Mouse (Mus musculus): Measurements from ENCODE around the gene Cmc1. TPM values are rescaled to one million over a fixed set of nuclear protein-coding genes. Genes with fewer than 3 reads are reported as not detected.
A peak's percentile ranks its signal among the peaks of the same experiment; 100 is the strongest.

The Cmc1 gene
- total RNA-seq (2014; rRNA removed) (11.5 and 15.9 TPM in 2 replicates), polyA plus RNA-seq (2012; rRNA removed) (2.6 and 3.1 TPM in 2 replicates)

DNA sequence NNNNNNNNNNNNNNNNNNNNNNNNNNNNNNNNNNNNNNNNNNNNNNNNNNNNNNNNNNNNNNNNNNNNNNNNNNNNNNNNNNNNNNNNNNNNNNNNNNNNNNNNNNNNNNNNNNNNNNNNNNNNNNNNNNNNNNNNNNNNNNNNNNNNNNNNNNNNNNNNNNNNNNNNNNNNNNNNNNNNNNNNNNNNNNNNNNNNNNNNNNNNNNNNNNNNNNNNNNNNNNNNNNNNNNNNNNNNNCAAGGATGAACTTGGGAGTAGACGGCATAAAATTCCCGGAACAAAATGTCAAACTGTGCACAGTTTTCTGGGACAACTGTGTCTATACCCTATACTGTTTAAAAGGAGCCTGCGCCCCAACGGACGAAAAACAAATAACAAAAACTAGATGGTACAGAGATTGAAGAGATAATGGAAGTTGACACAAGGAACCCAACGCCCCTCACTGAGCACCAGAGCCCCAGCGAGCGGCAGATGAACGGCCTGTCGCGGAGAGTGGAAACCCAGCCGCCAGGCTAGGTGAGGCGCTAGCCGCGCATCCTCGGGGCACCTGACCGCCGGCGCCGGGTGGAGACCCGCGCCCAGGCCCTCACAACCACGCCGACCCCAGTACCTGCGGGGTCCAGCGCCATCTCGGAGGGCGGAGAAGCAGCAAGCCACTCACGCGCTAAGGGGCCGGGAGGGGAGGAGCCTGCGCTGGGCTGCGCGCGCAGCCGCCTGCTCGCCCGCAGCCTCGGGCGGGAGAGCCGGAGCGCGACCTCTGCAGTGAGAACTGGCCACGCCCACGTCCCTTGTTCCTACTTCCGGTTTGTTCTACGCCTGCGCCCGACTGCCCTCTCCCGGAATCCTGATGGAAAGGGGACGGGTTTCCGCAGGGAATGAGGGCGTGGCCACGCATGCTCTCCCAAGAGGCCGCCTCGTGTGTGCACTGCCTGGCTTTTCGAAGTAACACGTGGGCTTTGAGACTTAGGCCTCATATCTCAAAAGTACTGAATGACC, at the start of gene Cmc1:
TSS of gene Cmc1 (minus strand) at position 771 of the 996 bp plus-strand sequence.
- WGBS: under 1% methylated on average over 58 of the region's 58 CpGs
- Histone ChIP-seq H3K4me3 (ENCODE audit: insufficient read depth, low read depth, low read length) (peak within 1 kb of the TSS; percentile 90), H3K9ac (ENCODE audit: low read depth, low read length) (peak within 1 kb of the TSS; percentile 87), H3K79me2 (ENCODE audit: control insufficient read depth, insufficient read depth, low read length) (no peaks in the 10 kb centered on the region), H3K27me3 (ENCODE audit: control insufficient read depth, insufficient read depth, low read length) (no peaks in the 10 kb centered on the region), H3K27ac (replicated peaks; ENCODE audit: insufficient read depth, low read depth, low read length) (peak within 1 kb of the TSS; percentile 78), H3K4me1 (ENCODE audit: control insufficient read depth, insufficient read depth, low read length) (peaks cover 3% of the 10 kb centered on the region), H3K36me3 (ENCODE audit: control insufficient read depth, insufficient read depth, low read length) (no peaks in the 10 kb centered on the region)
- peak; percentile 91 for DNase-seq (ENCODE audit: extremely low read depth, low read depth, low spot score)
- TF ChIP-seq POLR2A (IDR thresholded peaks at IDR 0.05; ENCODE audit: extremely low read depth, insufficient read depth, low read length) (peak; percentile 68; the same call in 1 of the 2 replicates), CTCF (IDR thresholded peaks at IDR 0.05; ENCODE audit: low read depth, low read length) (0 out of 2 replicates have a peak, but pooled peaks have one; percentile 5)

GRCm38 (mm10) chr9:118198557-118198956, 48.6 kb upstream of the Cmc1 start:
- Histone ChIP-seq H3K4me3 (ENCODE audit: insufficient read depth, low read depth, low read length) (no peak overlapping the region), H3K36me3 (ENCODE audit: control insufficient read depth, insufficient read depth, low read length) (no peaks in the 10 kb centered on the region), H3K27me3 (ENCODE audit: control insufficient read depth, insufficient read depth, low read length) (peaks cover 2% of the 10 kb centered on the region; the same call in 1 of the 2 replicates), H3K9ac (ENCODE audit: low read depth, low read length) (no peak overlapping the region), H3K79me2 (ENCODE audit: control insufficient read depth, insufficient read depth, low read length) (no peaks in the 10 kb centered on the region), H3K4me1 (ENCODE audit: control insufficient read depth, insufficient read depth, low read length) (no peaks in the 10 kb centered on the region), H3K27ac (replicated peaks; ENCODE audit: insufficient read depth, low read depth, low read length) (no peak overlapping the region)
- no peak for DNase-seq (ENCODE audit: extremely low read depth, low read depth, low spot score)
- 100% methylated on average over 1 of the region's 1 CpGs for WGBS
- TF ChIP-seq POLR2A (IDR thresholded peaks at IDR 0.05; ENCODE audit: extremely low read depth, insufficient read depth, low read length): no peak
- TF ChIP-seq CTCF (IDR thresholded peaks at IDR 0.05; ENCODE audit: low read depth, low read length): no peak

DNA sequence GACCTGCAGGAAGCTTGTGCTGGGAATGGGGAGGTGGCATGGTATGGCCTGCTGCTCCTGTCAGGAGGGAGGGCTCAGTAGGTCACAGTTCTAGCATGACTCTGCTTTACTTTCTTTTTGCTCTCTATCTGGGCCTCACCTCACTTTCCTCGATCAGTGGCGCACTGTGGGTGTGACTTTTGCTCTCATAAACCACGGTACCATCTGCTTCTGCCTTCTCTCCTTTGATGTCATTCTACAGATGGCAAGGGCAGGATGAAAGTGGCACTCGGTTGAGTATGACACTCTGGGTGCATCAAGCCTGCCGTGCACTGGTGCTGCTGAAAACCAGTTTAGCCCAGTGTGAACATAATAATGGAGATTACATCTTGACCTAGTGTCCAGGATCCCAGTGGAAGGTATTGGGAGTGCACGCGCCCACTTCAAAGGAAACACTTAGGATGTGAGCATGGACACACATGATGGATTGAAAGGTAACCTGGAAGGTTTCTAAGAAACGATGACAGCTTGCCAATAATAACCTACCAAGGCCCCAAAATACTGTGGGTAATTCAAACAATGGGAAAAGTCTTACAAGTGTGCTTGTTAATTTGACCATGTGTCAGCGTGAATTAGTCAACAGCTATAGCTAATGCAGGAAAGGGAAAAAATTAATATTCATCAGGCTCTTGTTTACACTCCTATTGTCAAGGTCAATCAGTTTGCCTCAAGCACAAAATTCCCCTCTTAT, 46.8 kb upstream of the Cmc1 start:
- no peak overlapping the region for H3K27ac ChIP-seq (replicated peaks; ENCODE audit: insufficient read depth, low read depth, low read length)
- no peaks in the 10 kb centered on the region for H3K36me3 ChIP-seq (ENCODE audit: control insufficient read depth, insufficient read depth, low read length)
- no peak for DNase-seq (ENCODE audit: extremely low read depth, low read depth, low spot score)
- no peak overlapping the region for H3K4me3 ChIP-seq (ENCODE audit: insufficient read depth, low read depth, low read length)
- H3K9ac ChIP-seq (ENCODE audit: low read depth, low read length): no peak overlapping the region
- H3K79me2 ChIP-seq (ENCODE audit: control insufficient read depth, insufficient read depth, low read length): no peaks in the 10 kb centered on the region
- peaks cover 2% of the 10 kb centered on the region; the same call in 1 of the 2 replicates for H3K27me3 ChIP-seq (ENCODE audit: control insufficient read depth, insufficient read depth, low read length)
- WGBS: 88% methylated on average over 9 of the region's 9 CpGs
- no peaks in the 10 kb centered on the region for H3K4me1 ChIP-seq (ENCODE audit: control insufficient read depth, insufficient read depth, low read length)
- TF ChIP-seq CTCF (IDR thresholded peaks at IDR 0.05; ENCODE audit: low read depth, low read length) (no peak), POLR2A (IDR thresholded peaks at IDR 0.05; ENCODE audit: extremely low read depth, insufficient read depth, low read length) (no peak)

- Histone ChIP-seq H3K27me3 (ENCODE audit: control insufficient read depth, insufficient read depth, low read length) (no peaks in the 10 kb centered on the region), H3K4me3 (ENCODE audit: insufficient read depth, low read depth, low read length) (no peak overlapping the region), H3K4me1 (ENCODE audit: control insufficient read depth, insufficient read depth, low read length) (no peaks in the 10 kb centered on the region), H3K79me2 (ENCODE audit: control insufficient read depth, insufficient read depth, low read length) (no peaks in the 10 kb centered on the region), H3K27ac (replicated peaks; ENCODE audit: insufficient read depth, low read depth, low read length) (no peak overlapping the region), H3K9ac (ENCODE audit: low read depth, low read length) (no peak overlapping the region), H3K36me3 (ENCODE audit: control insufficient read depth, insufficient read depth, low read length) (no peaks in the 10 kb centered on the region)
- 95% methylated on average over 1 of the region's 1 CpGs for WGBS
- no peak for DNase-seq (ENCODE audit: extremely low read depth, low read depth, low spot score)
- no peak for TF ChIP-seq POLR2A (IDR thresholded peaks at IDR 0.05; ENCODE audit: extremely low read depth, insufficient read depth, low read length)
- TF ChIP-seq CTCF (IDR thresholded peaks at IDR 0.05; ENCODE audit: low read depth, low read length): no peak
Measured at GRCm38 (mm10) chr9:118193263-118193662, 43.3 kb upstream of the Cmc1 start.

- no peaks in the 10 kb centered on the region for H3K36me3 ChIP-seq (ENCODE audit: control insufficient read depth, insufficient read depth, low read length)
- H3K79me2 ChIP-seq (ENCODE audit: control insufficient read depth, insufficient read depth, low read length): no peaks in the 10 kb centered on the region
- DNase-seq (ENCODE audit: extremely low read depth, low read depth, low spot score): no peak
- H3K4me1 ChIP-seq (ENCODE audit: control insufficient read depth, insufficient read depth, low read length): no peaks in the 10 kb centered on the region
- H3K27ac ChIP-seq (replicated peaks; ENCODE audit: insufficient read depth, low read depth, low read length): no peak overlapping the region
- TF ChIP-seq POLR2A (IDR thresholded peaks at IDR 0.05; ENCODE audit: extremely low read depth, insufficient read depth, low read length) (no peak), CTCF (IDR thresholded peaks at IDR 0.05; ENCODE audit: low read depth, low read length) (no peak)
- H3K4me3 ChIP-seq (ENCODE audit: insufficient read depth, low read depth, low read length): no peak overlapping the region
- WGBS: 73% methylated on average over 10 of the region's 10 CpGs
- H3K27me3 ChIP-seq (ENCODE audit: control insufficient read depth, insufficient read depth, low read length): no peaks in the 10 kb centered on the region
- no peak overlapping the region for H3K9ac ChIP-seq (ENCODE audit: low read depth, low read length)
Measured at GRCm38 (mm10) chr9:118191276-118191675, 41.3 kb upstream of the Cmc1 start.
